Mouse (Mus musculus): ENCODE data around the gene Kcna2. TPM values are rescaled to one million over a fixed set of nuclear protein-coding genes. Genes with fewer than 3 reads are reported as not detected.

Gene Kcna2
- polyA plus RNA-seq, 1 experiment from 2014 or later, result 0.08 TPM

GRCm38 (mm10) chr3:107162741-107163140 is 61.8 kb downstream of the Kcna2 start:
- Histone ChIP-seq H3K27me3 (peaks cover 15% of the 10 kb centered on the region; the same call in 1 of the 2 replicates), H3K4me1 (peaks cover 3% of the 10 kb centered on the region; the same call in 1 of the 2 replicates), H3K4me2 (no peak overlapping the region), H3K4me3 (replicated peaks) (no peak overlapping the region), H3K9ac (no peak overlapping the region), H3K27ac (no peak overlapping the region), H3K9me3 (replicated peaks) (no peaks in the 10 kb centered on the region), H3K36me3 (no peaks in the 10 kb centered on the region)
- WGBS, result 92% methylated on average over 2 of the region's 2 CpGs
- no peak for ATAC-seq (replicated peaks; ENCODE audit: low FRiP score)

Other genes with a start within 250 kb of the Kcna2 start
- gene Kcna3, start 65.0 kb upstream of the Kcna2 start, polyA plus RNA-seq (2015; fragmentation: Nextera tagmentation; extraction: Ambion mirVana), result 1.1 and 1.4 TPM in 2 replicates
- gene Kcna10, start 81.9 kb downstream of the Kcna2 start, polyA plus RNA-seq (2015; fragmentation: Nextera tagmentation; extraction: Ambion mirVana), result not detected in 2 replicates
- 0.17 TPM in 1 of 2 replicates, not detected in the other for gene Cym, start 120.6 kb downstream of the Kcna2 start, polyA plus RNA-seq (2015; fragmentation: Nextera tagmentation; extraction: Ambion mirVana)
- gene A630076J17Rik, start 129.5 kb downstream of the Kcna2 start, polyA plus RNA-seq (2015; fragmentation: Nextera tagmentation; extraction: Ambion mirVana), result not detected in 2 replicates
- not detected in 2 replicates for gene Prok1, start 138.6 kb downstream of the Kcna2 start, polyA plus RNA-seq (2015; fragmentation: Nextera tagmentation; extraction: Ambion mirVana)
- gene Lamtor5, start 177.7 kb downstream of the Kcna2 start, polyA plus RNA-seq (2015; fragmentation: Nextera tagmentation; extraction: Ambion mirVana), result 192 and 199 TPM in 2 replicates
- gene Slc16a4, start 190.1 kb downstream of the Kcna2 start, polyA plus RNA-seq (2015; fragmentation: Nextera tagmentation; extraction: Ambion mirVana), result 8.3 and 9.8 TPM in 2 replicates
- 15.6 and 17.2 TPM in 2 replicates for gene Rbm15, start 232.5 kb downstream of the Kcna2 start, polyA plus RNA-seq (2015; fragmentation: Nextera tagmentation; extraction: Ambion mirVana)